20 mouse cellular contexts compared by ENCODE assay signal in the genomic region with DNA sequence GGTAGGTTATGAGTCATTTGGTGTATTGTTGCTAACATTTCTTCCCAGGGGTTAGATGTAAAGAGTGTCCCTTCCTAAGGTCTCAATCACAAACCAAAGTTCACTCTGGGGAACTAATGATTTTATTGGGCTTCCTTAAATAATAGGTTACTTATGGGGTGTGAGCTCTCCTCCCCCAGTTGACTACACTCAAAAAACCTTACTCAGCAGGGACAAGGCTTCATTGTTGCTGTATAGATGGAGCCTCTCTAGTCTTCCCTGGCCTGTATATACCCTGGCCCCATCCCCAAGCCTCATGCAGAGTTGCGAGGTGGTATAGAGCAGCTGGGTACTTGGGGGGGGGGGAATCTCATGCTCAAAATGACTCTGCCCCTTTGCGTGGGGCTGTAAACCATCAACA.
"Had no signal": no experiment of that assay in that cellular context is flagged by ENCODE, and none has a peak within 500 bp of the region (broad histone marks: within the 10 kb centered on the region; RNA-seq: fewer than 3 reads in every experiment).

No protein-coding gene starts in this region.

- H3K27ac ChIP-seq: liver, embryonic 15.5 days; lung, embryonic 15.5 days; midbrain, embryonic 10.5 days; midbrain, embryonic 12.5 days; neural tube, embryonic 12.5 days had no signal

- H3K4me2 ChIP-seq: liver, embryonic 15.5 days; lung, embryonic 15.5 days; midbrain, embryonic 12.5 days; neural tube, embryonic 12.5 days had no signal

- H3K4me1 ChIP-seq: liver, embryonic 15.5 days; lung, embryonic 15.5 days; midbrain, embryonic 10.5 days; midbrain, embryonic 12.5 days; neural tube, embryonic 12.5 days had no signal

- H3K27me3 ChIP-seq: liver, embryonic 15.5 days; lung, embryonic 15.5 days; midbrain, embryonic 12.5 days; neural tube, embryonic 12.5 days had no signal

- DNase-seq: liver, postnatal 0 days; lung, adult 2 months; lung, postnatal 10 days; lung, postnatal 4 days; midbrain, embryonic 14.5 days; retina, postnatal 1 day; right cerebral cortex, adult 18-20 months; right cerebral cortex, postnatal 25 days; right cerebral cortex, postnatal 4 days; spleen, adult 18-20 months; thymus, adult 18-20 months; thymus, postnatal 14 days; thymus, postnatal 36 days had no signal

- H3K36me3 ChIP-seq: liver, embryonic 15.5 days; lung, embryonic 15.5 days; midbrain, embryonic 10.5 days; midbrain, embryonic 12.5 days; neural tube, embryonic 12.5 days had no signal

- H3K9ac ChIP-seq: liver, embryonic 15.5 days; liver, postnatal 0 days; lung, embryonic 15.5 days; midbrain, embryonic 12.5 days; neural tube, embryonic 12.5 days had no signal

- H3K4me3 ChIP-seq: liver, embryonic 15.5 days; lung, embryonic 15.5 days; midbrain, embryonic 10.5 days; midbrain, embryonic 12.5 days; myocyte; neural tube, embryonic 12.5 days had no signal

- H3K9me3 ChIP-seq: liver, embryonic 15.5 days; lung, embryonic 15.5 days; midbrain, embryonic 10.5 days; midbrain, embryonic 12.5 days; neural tube, embryonic 12.5 days had no signal

- ATAC-seq: liver, postnatal 0 days; midbrain, embryonic 16.5 days had no signal
